Mouse (Mus musculus) cortical plate, adult 2 months (tissue): ENCODE results near the gene Gm37240. TPM values are rescaled to one million over a fixed set of nuclear protein-coding genes. Genes with fewer than 3 reads are reported as not detected.
"Not testable (repeated sequence)": the region's sequence is repeated elsewhere in the genome, so short reads cannot be mapped to it uniquely, and the experiment has no call there.

Source experiments
- H3K27ac ChIP-seq: fragments of 200-500 bp; 2 replicates; pipeline ENCODE4 v1.5.1; 2012; ENCODE audit warnings: low read length, control low read depth, inconsistent platforms; ENCODE audit not compliant: insufficient read depth
- H3K4me1 ChIP-seq: fragments of 200-500 bp; 2 replicates; pipeline ENCODE4 v1.6.1; 2011; ENCODE audit warnings: low read length; ENCODE audit not compliant: control insufficient read depth, insufficient read depth
- H3K4me3 ChIP-seq: fragments of 200-500 bp; 2 replicates; pipeline ENCODE4 v1.5.1; 2011; ENCODE audit warnings: mild to moderate bottlenecking, low read length, control low read depth; ENCODE audit not compliant: insufficient read depth
- CTCF ChIP-seq: fragments of 200-500 bp; IDR thresholded peaks from 2 replicates; pipeline ENCODE4 v1.5.1; 2011; ENCODE audit warnings: mild to moderate bottlenecking, control low read depth, low read length; ENCODE audit not compliant: insufficient read depth; ENCODE audit errors: extremely low read depth
- POLR2A ChIP-seq: fragments of 200-500 bp; IDR thresholded peaks from 2 replicates; pipeline ENCODE4 v1.6.1; 2011; ENCODE audit warnings: mild to moderate bottlenecking, low read length, control low read depth; ENCODE audit not compliant: insufficient read depth; ENCODE audit errors: extremely low read depth
- polyA plus RNA-seq: library from polyadenylated mRNA; depleted of rRNA; stranded (reverse); fragments of >200 nt; gene quantifications from 2 replicates; pipeline ENCODE4 v1.2.3, GENCODE M21; 2012

Gm37240 gene
- polyA plus RNA-seq, 1 experiment, result 0.81 TPM

DNA sequence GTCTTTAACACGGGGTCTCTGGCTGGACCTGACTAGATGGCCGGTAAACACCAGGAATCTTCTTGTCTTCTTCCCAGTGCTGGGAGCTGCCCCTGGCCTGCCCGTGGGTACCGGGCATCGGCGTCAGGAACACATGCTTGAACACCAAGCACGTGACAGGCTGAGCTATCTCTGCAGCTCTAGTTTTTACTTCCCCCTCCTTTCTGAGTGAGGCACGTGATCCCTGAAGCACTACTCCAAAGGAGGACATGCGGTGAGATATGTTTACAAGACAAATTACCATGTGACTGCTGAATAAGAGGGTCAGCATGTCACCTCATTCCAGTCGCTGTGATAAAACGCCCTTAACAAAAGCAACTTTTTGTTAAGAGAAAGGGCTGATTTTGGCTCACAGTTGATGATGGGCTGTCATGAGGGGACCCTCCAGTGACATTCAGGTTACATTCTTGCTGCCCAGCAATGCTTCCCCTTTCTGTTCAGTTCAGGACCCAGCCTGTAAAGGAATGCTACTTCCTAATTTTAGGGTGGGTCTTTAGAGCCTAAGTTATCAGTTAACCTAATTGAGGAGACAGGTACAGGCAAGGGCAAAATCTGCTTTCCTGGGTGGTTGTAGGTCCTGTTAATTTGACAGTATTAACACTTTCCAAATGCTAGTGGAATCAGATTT, 1003.4 kb downstream of the Gm37240 start:
- H3K4me1 ChIP-seq, result no peaks in the 10 kb centered on the region
- H3K27ac ChIP-seq, result no peak overlapping the region
- TF ChIP-seq POLR2A (no peak), CTCF (no peak)
- no peak overlapping the region for H3K4me3 ChIP-seq

DNA sequence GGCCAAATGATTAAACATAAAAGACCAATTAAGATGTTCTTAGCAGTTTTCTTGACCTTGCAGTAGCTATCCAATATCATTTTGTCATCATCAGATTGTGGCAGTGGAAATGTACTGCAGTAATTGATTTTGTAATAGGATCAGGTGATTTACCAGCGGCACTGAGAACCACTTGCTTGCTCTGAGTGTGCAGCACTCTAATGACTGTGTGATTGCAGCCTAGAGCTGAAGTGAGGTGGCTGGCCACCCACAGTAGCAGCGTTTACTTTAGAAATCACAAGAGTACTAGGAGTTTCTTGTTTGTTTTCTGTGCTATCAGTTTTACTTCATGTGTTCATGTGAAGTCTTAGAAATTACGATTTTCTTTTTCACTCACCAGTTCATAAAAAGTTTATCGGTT, 1011.1 kb downstream of the Gm37240 start:
- Histone ChIP-seq H3K27ac (no peak overlapping the region), H3K4me1 (no peaks in the 10 kb centered on the region; the same call in 1 of the 2 replicates), H3K4me3 (no peak overlapping the region)
- no peak for TF ChIP-seq POLR2A
- no peak for TF ChIP-seq CTCF

GRCm38 (mm10) chr3:84875306-84875705, 1012.0 kb downstream of the Gm37240 start:
- Histone ChIP-seq H3K4me3 (no peak overlapping the region), H3K4me1 (no peaks in the 10 kb centered on the region; the same call in 1 of the 2 replicates), H3K27ac (no peak overlapping the region)
- TF ChIP-seq CTCF (no peak), POLR2A (no peak)

- Histone ChIP-seq H3K4me3 (no peak overlapping the region), H3K27ac (no peak overlapping the region), H3K4me1 (no peaks in the 10 kb centered on the region; the same call in 1 of the 2 replicates)
- TF ChIP-seq CTCF, result no peak
- TF ChIP-seq POLR2A, result no peak
These were observed 1017.2 kb downstream of the Gm37240 start for GRCm38 (mm10) chr3:84870126-84870525.

DNA sequence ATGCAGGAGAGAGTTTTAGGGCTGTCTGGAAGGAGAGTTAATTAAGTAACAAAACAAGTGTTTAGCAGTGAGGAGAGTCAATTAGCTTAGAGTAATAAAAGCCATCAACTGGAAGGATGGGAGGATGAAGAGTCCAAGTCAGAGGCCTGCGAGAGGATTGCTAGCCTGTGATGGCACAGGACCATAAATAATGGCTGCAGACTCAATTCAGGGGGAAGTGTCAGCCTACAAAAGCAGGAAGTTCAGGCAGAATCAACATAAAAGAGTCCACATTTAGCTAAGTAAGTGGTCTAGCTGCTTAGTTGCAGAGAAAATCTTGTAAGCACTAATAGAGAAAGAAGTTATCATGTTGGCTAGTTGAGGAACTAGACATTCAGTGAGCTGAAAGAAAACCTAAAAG, 1019.3 kb downstream of the Gm37240 start:
- TF ChIP-seq POLR2A, result no peak
- no peak for TF ChIP-seq CTCF
- H3K4me1 ChIP-seq, result no peaks in the 10 kb centered on the region; the same call in 1 of the 2 replicates
- no peak overlapping the region for H3K27ac ChIP-seq
- H3K4me3 ChIP-seq, result no peak overlapping the region

- H3K4me3 ChIP-seq, result no peak overlapping the region
- TF ChIP-seq POLR2A, result no peak
- no peak for TF ChIP-seq CTCF
- H3K27ac ChIP-seq, result no peak overlapping the region
- no peaks in the 10 kb centered on the region; the same call in 1 of the 2 replicates for H3K4me1 ChIP-seq
These were observed 1019.8 kb downstream of the Gm37240 start for GRCm38 (mm10) chr3:84867434-84867975.

DNA sequence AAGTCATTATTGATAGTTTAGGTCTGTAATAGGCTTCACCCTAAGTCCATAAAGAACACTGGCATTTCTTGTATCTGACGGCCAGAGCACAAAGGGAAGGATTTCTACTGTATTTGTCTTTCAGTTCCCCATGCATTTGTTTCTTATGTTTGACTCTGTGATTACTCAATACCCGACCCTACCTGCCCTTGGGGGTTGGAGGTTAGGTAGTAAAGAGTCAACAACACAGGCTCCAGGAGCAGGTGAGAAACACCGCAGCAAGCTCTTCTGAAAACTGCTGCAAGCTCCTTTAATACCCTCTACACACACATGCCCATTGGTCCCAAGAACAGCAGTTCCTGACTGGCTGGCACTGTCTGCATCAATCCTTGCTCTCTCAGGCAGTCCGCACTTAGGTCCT, 1020.5 kb downstream of the Gm37240 start:
- H3K4me3 ChIP-seq, result no peak overlapping the region
- H3K4me1 ChIP-seq, result no peaks in the 10 kb centered on the region; the same call in 1 of the 2 replicates
- TF ChIP-seq POLR2A, result no peak
- TF ChIP-seq CTCF, result no peak
- no peak overlapping the region for H3K27ac ChIP-seq

- Histone ChIP-seq H3K4me1 (no peaks in the 10 kb centered on the region; the same call in 1 of the 2 replicates), H3K4me3 (no peak overlapping the region), H3K27ac (no peak overlapping the region)
- TF ChIP-seq POLR2A (no peak), CTCF (no peak)
These were observed 1021.6 kb downstream of the Gm37240 start for GRCm38 (mm10) chr3:84865684-84866083.

DNA sequence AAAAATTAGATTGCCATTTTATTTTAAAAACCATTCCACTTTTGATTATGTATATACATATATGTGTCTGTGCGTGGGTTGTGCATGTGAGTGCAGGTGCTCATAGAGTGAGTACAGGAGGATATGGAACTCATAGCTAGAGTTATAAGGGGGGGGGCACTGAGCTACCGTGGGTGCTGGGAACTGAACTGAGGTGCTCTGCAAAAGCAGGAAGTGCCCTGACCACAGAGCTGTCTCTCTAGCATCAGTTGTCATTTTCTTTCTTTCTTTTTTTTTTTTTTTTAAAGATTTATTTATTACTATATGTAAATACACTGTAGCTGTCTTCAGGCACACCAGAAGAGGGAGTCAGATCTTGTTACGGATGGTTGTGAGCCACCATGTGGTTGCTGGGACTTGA, 1025.5 kb downstream of the Gm37240 start:
- not testable (repeated sequence) for H3K4me3 ChIP-seq, H3K27ac ChIP-seq, H3K4me1 ChIP-seq

DNA sequence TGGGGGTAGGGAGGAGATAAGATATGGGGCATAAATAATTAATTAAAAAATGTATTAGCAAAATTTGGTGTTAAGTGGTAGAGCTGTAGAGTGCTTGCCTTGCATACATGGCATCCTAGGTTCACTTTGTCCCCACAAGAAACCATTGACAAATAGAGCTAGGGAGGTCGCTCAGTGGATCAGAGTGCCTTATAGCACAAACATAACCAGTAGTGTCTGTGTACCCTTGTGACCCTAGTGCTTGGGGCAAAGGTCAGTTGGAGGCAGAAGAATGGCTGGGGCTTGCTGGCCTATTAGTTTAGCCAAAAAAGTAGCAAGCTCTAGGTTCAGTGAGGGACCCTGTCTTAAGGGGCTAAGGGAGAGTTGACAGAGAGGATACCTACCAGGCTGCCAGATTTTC, 1026.6 kb downstream of the Gm37240 start:
- H3K4me1 ChIP-seq, result no peaks in the 10 kb centered on the region
- H3K4me3 ChIP-seq, result no peak overlapping the region
- TF ChIP-seq POLR2A, result no peak
- no peak for TF ChIP-seq CTCF
- H3K27ac ChIP-seq, result no peak overlapping the region
